Mouse (Mus musculus): ENCODE data around the gene Vmn2r2.

Gene Vmn2r2

GRCm38 (mm10) chr3:64141878-64142508 is at the start of gene Vmn2r2:
Vmn2r2 (minus strand) TSS chr3:64141928.
- DNase-seq (ENCODE audit: low spot score in 2 of 2): no peak

GRCm38 (mm10) chr3:64113352-64114046 is 28.2 kb downstream of the Vmn2r2 start:
- DNase-seq (ENCODE audit: low spot score in 2 of 2): no peak

- DNase-seq (ENCODE audit: low spot score in 2 of 2): no peak
Observed at GRCm38 (mm10) chr3:64112707-64113106, 29.0 kb downstream of the Vmn2r2 start.

- no peak for DNase-seq (ENCODE audit: low spot score in 2 of 2)
Observed at GRCm38 (mm10) chr3:64081247-64081646, 60.5 kb downstream of the Vmn2r2 start, which contains the start of gene Vmn2r1. Vmn2r1 (plus strand) TSS chr3:64081547.

Data from frontal cortex, postnatal 10 days (tissue).